Mouse (Mus musculus): ENCODE measurements at regions not wholly inside any gene's neighbourhood (a gene's known extent, or its start where the extent isn't known, plus 50 kb on each side); places are given as distances from the start of the nearest gene placed in this dataset.

- no peak for DNase-seq (ENCODE audit: low read depth)
These were observed 557.3 kb upstream of the Castor2 start for GRCm38 (mm10) chr5:133542217-133542616.

GRCm38 (mm10) chr5:133532678-133533077 is 566.8 kb upstream of the Castor2 start:
- no peak for DNase-seq (ENCODE audit: low read depth)

GRCm38 (mm10) chr5:133505661-133506060 is 593.9 kb upstream of the Castor2 start:
- no peak for DNase-seq (ENCODE audit: low read depth)

GRCm38 (mm10) chr5:133487806-133488290 is 611.7 kb upstream of the Castor2 start:
- DNase-seq (ENCODE audit: low read depth): no peak

- DNase-seq (ENCODE audit: low read depth): no peak
These were observed 617.0 kb upstream of the Castor2 start for GRCm38 (mm10) chr5:133482291-133483086.

- DNase-seq (ENCODE audit: low read depth): no peak
These were observed 620.3 kb upstream of the Castor2 start for GRCm38 (mm10) chr5:133479205-133479604.

GRCm38 (mm10) chr5:133453349-133454049 is 646.0 kb upstream of the Castor2 start:
- DNase-seq (ENCODE audit: low read depth): no peak

GRCm38 (mm10) chr5:133449926-133450325 is 649.6 kb upstream of the Castor2 start:
- no peak for DNase-seq (ENCODE audit: low read depth)

- no peak for DNase-seq (ENCODE audit: low read depth)
These were observed 698.7 kb upstream of the Castor2 start for GRCm38 (mm10) chr5:133400826-133401225.

- DNase-seq (ENCODE audit: low read depth): no peak
These were observed 709.6 kb upstream of the Castor2 start for GRCm38 (mm10) chr5:133389896-133390295.

GRCm38 (mm10) chr5:133389023-133389840 is 710.3 kb upstream of the Castor2 start:
- no peak for DNase-seq (ENCODE audit: low read depth)

- no peak for DNase-seq (ENCODE audit: low read depth)
These were observed 713.8 kb upstream of the Castor2 start for GRCm38 (mm10) chr5:133385374-133386349.

- DNase-seq (ENCODE audit: low read depth): no peak
These were observed 733.7 kb upstream of the Castor2 start for GRCm38 (mm10) chr5:133365771-133366170.

- no peak for DNase-seq (ENCODE audit: low read depth)
These were observed 752.0 kb upstream of the Castor2 start for GRCm38 (mm10) chr5:133347516-133347915.

GRCm38 (mm10) chr5:133341973-133342372 is 757.5 kb upstream of the Castor2 start:
- no peak for DNase-seq (ENCODE audit: low read depth)

- no peak for DNase-seq (ENCODE audit: low read depth)
These were observed 777.5 kb upstream of the Auts2 start for GRCm38 (mm10) chr5:133320626-133321025.

GRCm38 (mm10) chr5:133320206-133320605 is 777.1 kb upstream of the Auts2 start:
- no peak for DNase-seq (ENCODE audit: low read depth)

GRCm38 (mm10) chr5:133314031-133314430 is 770.9 kb upstream of the Auts2 start:
- DNase-seq (ENCODE audit: low read depth): no peak

GRCm38 (mm10) chr5:133310979-133311890 is 768.1 kb upstream of the Auts2 start:
- DNase-seq (ENCODE audit: low read depth): no peak

GRCm38 (mm10) chr5:133267887-133268286 is 724.7 kb upstream of the Auts2 start:
- DNase-seq (ENCODE audit: low read depth): no peak
